Mouse (Mus musculus) lung, embryonic 16.5 days (tissue): Measurements from ENCODE around the gene Hap1. TPM values are rescaled to one million over a fixed set of nuclear protein-coding genes. Genes with fewer than 3 reads are reported as not detected.
A peak's percentile ranks its signal among the peaks of the same experiment; 100 is the strongest.
"Not testable (repeated sequence)": the region's sequence is repeated elsewhere in the genome, so short reads cannot be mapped to it uniquely, and the experiment has no call there.

Experiments
- ATAC-seq: fragments of 200-750 bp; cut with Nextera tagmentation; 2 replicates; pipeline ENCODE4 v1.8.0; 2017; ENCODE audit warnings: low read depth, mild to moderate bottlenecking, moderate library complexity
- H3K27ac ChIP-seq: fragments of 300-500 bp; sonication (generic); 2 replicates; pipeline ENCODE4 v1.5.1; 2014; ENCODE audit warnings: mild to moderate bottlenecking, control low read depth, low read length
- H3K27me3 ChIP-seq: fragments of 300-500 bp; sonication (generic); 2 replicates; pipeline ENCODE4 v1.6.1; 2014; ENCODE audit warnings: low read depth, low read length, mixed read lengths; ENCODE audit not compliant: control insufficient read depth, insufficient read depth
- H3K36me3 ChIP-seq: fragments of 300-500 bp; sonication (generic); 2 replicates; pipeline ENCODE4 v1.6.1; 2014; ENCODE audit warnings: low read length; ENCODE audit not compliant: control insufficient read depth, insufficient read depth
- H3K4me1 ChIP-seq: fragments of 300-500 bp; sonication (generic); replicated peaks from 2 replicates; pipeline ENCODE4 v1.6.1; 2014; ENCODE audit warnings: low read length, mixed read lengths; ENCODE audit not compliant: control insufficient read depth, insufficient read depth
- H3K4me2 ChIP-seq: fragments of 300-500 bp; sonication (generic); 2 replicates; pipeline ENCODE4 v1.6.1; 2014; ENCODE audit warnings: low read depth, low read length, control low read depth
- H3K4me3 ChIP-seq: fragments of 300-500 bp; sonication (generic); 2 replicates; pipeline ENCODE4 v1.5.1; 2014; ENCODE audit warnings: mild to moderate bottlenecking, low read length, control low read depth
- H3K9ac ChIP-seq: fragments of 300-500 bp; sonication (generic); 2 replicates; pipeline ENCODE4 v1.6.1; 2014; ENCODE audit warnings: low read length, control low read depth
- H3K9me3 ChIP-seq: fragments of 300-500 bp; sonication (generic); 2 replicates; pipeline ENCODE4 v1.6.1; 2016; ENCODE audit warnings: low read length; ENCODE audit not compliant: control insufficient read depth
- WGBS: fragments of 180-500 bp; shearing (Covaris S2); extraction: QIAGEN DNeasy Blood & Tissue Kit; methylation state at CpG from one replicate; pipeline ENCODE4 v1.1.7; 2014; 5-methylcytosine and 5-hydroxymethylcytosine counted together
- polyA plus RNA-seq: library from polyadenylated mRNA; unstranded; fragments of >200 nt; fragmentation: Nextera tagmentation; extraction: Ambion mirVana; gene quantifications from 2 replicates; pipeline ENCODE4 v1.2.1, GENCODE M21; 2015

Hap1 gene
- polyA plus RNA-seq, 1 experiment from 2014 or later = 19.7 TPM

- 20% methylated on average over 3 of the region's 3 CpGs for WGBS
Measured at GRCm38 (mm10) chr11:100323578-100323977, 32.4 kb downstream of the Hap1 start.

GRCm38 (mm10) chr11:100322591-100323258 is 33.2 kb downstream of the Hap1 start:
- WGBS = 66% methylated on average over 3 of the region's 3 CpGs
- H3K36me3 ChIP-seq = peaks cover 15% of the 10 kb centered on the region
- H3K4me2 ChIP-seq = no peak overlapping the region
- no peak overlapping the region for H3K27ac ChIP-seq
- no peak overlapping the region for H3K4me3 ChIP-seq
- H3K9ac ChIP-seq = no peak overlapping the region
- H3K9me3 ChIP-seq = no peaks in the 10 kb centered on the region
- H3K27me3 ChIP-seq = no peaks in the 10 kb centered on the region
- ATAC-seq = no peak
- peaks cover 4% of the 10 kb centered on the region; the same call in 1 of the 2 replicates for H3K4me1 ChIP-seq

More at GRCm38 (mm10) chr11:100323578-100323977, 32.4 kb downstream of the Hap1 start:
- ATAC-seq = no peak
- H3K4me1 ChIP-seq = peaks cover 4% of the 10 kb centered on the region; the same call in 1 of the 2 replicates
- no peak overlapping the region for H3K4me2 ChIP-seq
- peaks cover 15% of the 10 kb centered on the region for H3K36me3 ChIP-seq
- no peak overlapping the region for H3K4me3 ChIP-seq
- no peak overlapping the region for H3K27ac ChIP-seq
- H3K9ac ChIP-seq = no peak overlapping the region
- H3K27me3 ChIP-seq = no peaks in the 10 kb centered on the region
- no peaks in the 10 kb centered on the region for H3K9me3 ChIP-seq

GRCm38 (mm10) chr11:100321479-100322305 is 34.2 kb downstream of the Hap1 start:
- H3K4me3 ChIP-seq, H3K27me3 ChIP-seq, H3K9ac ChIP-seq, H3K9me3 ChIP-seq, H3K4me1 ChIP-seq, ATAC-seq, H3K27ac ChIP-seq, H3K4me2 ChIP-seq: not testable (repeated sequence)
- H3K36me3 ChIP-seq = peaks cover 15% of the 10 kb centered on the region
- WGBS = 69% methylated on average over 7 of the region's 7 CpGs

GRCm38 (mm10) chr11:100320701-100321410 is 35.1 kb downstream of the Hap1 start:
- WGBS = 11% methylated on average over 11 of the region's 11 CpGs
- Histone ChIP-seq H3K9ac (peak overlapping the region; percentile 96), H3K4me3 (peak overlapping the region; percentile 76), H3K27ac (peak overlapping the region; percentile 58; the same call in 1 of the 2 replicates), H3K4me2 (peak overlapping the region; percentile 84), H3K36me3 (peaks cover 15% of the 10 kb centered on the region)
- H3K4me1 ChIP-seq, ATAC-seq, H3K9me3 ChIP-seq, H3K27me3 ChIP-seq: not testable (repeated sequence)

GRCm38 (mm10) chr11:100320172-100320630 is 35.7 kb downstream of the Hap1 start:
- under 1% methylated on average over 34 of the region's 40 CpGs for WGBS
- Histone ChIP-seq H3K4me1 (peaks cover 4% of the 10 kb centered on the region; the same call in 1 of the 2 replicates), H3K9ac (peak overlapping the region; percentile 96), H3K27me3 (no peaks in the 10 kb centered on the region), H3K4me2 (peak overlapping the region; percentile 84), H3K4me3 (peak overlapping the region; percentile 76), H3K36me3 (peaks cover 15% of the 10 kb centered on the region), H3K9me3 (no peaks in the 10 kb centered on the region), H3K27ac (peak overlapping the region; percentile 99)
- peak; percentile 91 for ATAC-seq

- peak; percentile 96 for ATAC-seq
- Histone ChIP-seq H3K27ac (peak within 1 kb of the TSS; percentile 99), H3K4me1 (peaks cover 4% of the 10 kb centered on the region; the same call in 1 of the 2 replicates), H3K4me2 (peak within 1 kb of the TSS; percentile 84), H3K27me3 (no peaks in the 10 kb centered on the region), H3K4me3 (peak within 1 kb of the TSS; percentile 76), H3K9ac (peak within 1 kb of the TSS; percentile 96), H3K9me3 (no peaks in the 10 kb centered on the region), H3K36me3 (peaks cover 15% of the 10 kb centered on the region)
- WGBS = under 1% methylated on average over 38 of the region's 58 CpGs
Measured at GRCm38 (mm10) chr11:100319492-100320171, 36.3 kb downstream of the Hap1 start, which contains the start of gene Eif1. Eif1 (plus strand) TSS chr11:100319885.

GRCm38 (mm10) chr11:100318529-100319451 is 37.1 kb downstream of the Hap1 start:
- ATAC-seq = no peak
- Histone ChIP-seq H3K36me3 (peaks cover 15% of the 10 kb centered on the region), H3K4me3 (peak overlapping the region; percentile 54), H3K4me2 (peak overlapping the region; percentile 78), H3K27me3 (no peaks in the 10 kb centered on the region), H3K4me1 (peaks cover 4% of the 10 kb centered on the region; the same call in 1 of the 2 replicates), H3K27ac (peak overlapping the region; percentile 65; the same call in 1 of the 2 replicates), H3K9me3 (no peaks in the 10 kb centered on the region), H3K9ac (peak overlapping the region; percentile 66)
- WGBS = 83% methylated on average over 10 of the region's 10 CpGs
